Mouse (Mus musculus): ENCODE measurements around the gene Nptxr.

- TF ChIP-seq CTCF (IDR thresholded peaks at IDR 0.05; ENCODE audit: extremely low read depth, insufficient read length, insufficient replicate concordance, low read depth, low read length) (no peak), POLR2A (IDR thresholded peaks at IDR 0.05; ENCODE audit: low read depth, low read length) (no peak)
These were observed 33.8 kb downstream of the Nptxr start for GRCm38 (mm10) chr15:79770629-79771240.
